Mouse (Mus musculus): ENCODE data around the gene Cog1. TPM values are rescaled to one million over a fixed set of nuclear protein-coding genes. Genes with fewer than 3 reads are reported as not detected.
A peak's percentile ranks its signal among the peaks of the same experiment; 100 is the strongest.
"Not testable (repeated sequence)": the region's sequence is repeated elsewhere in the genome, so short reads cannot be mapped to it uniquely, and the experiment has no call there.

The Cog1 gene
- total RNA-seq, 1 experiment from 2014 or later, result 14.5 TPM

GRCm38 (mm10) chr11:113657221-113657620 is 8.3 kb downstream of the Cog1 start:
- ATAC-seq (replicated peaks in 1 of 2; ENCODE audit: insufficient read depth in 1 of 2, low FRiP score in 2 of 2, low TSS enrichment in 1 of 2, low read depth in 1 of 2, poor library complexity in 2 of 2, severe bottlenecking in 2 of 2), result no peak

- ATAC-seq (replicated peaks in 1 of 2; ENCODE audit: insufficient read depth in 1 of 2, low FRiP score in 2 of 2, low TSS enrichment in 1 of 2, low read depth in 1 of 2, poor library complexity in 2 of 2, severe bottlenecking in 2 of 2), result no peak
These were observed 9.3 kb downstream of the Cog1 start for GRCm38 (mm10) chr11:113658319-113658718.

- no peak for ATAC-seq (replicated peaks in 1 of 2; ENCODE audit: insufficient read depth in 1 of 2, low FRiP score in 2 of 2, low TSS enrichment in 1 of 2, low read depth in 1 of 2, poor library complexity in 2 of 2, severe bottlenecking in 2 of 2)
These were observed 9.8 kb downstream of the Cog1 start for GRCm38 (mm10) chr11:113658763-113659162.

- ATAC-seq (replicated peaks in 1 of 2; ENCODE audit: insufficient read depth in 1 of 2, low FRiP score in 2 of 2, low TSS enrichment in 1 of 2, low read depth in 1 of 2, poor library complexity in 2 of 2, severe bottlenecking in 2 of 2), result not testable (repeated sequence)
These were observed 11.2 kb downstream of the Cog1 start for GRCm38 (mm10) chr11:113660213-113660612.

- ATAC-seq (replicated peaks in 1 of 2; ENCODE audit: insufficient read depth in 1 of 2, low FRiP score in 2 of 2, low TSS enrichment in 1 of 2, low read depth in 1 of 2, poor library complexity in 2 of 2, severe bottlenecking in 2 of 2), result peak; percentile 75 to 78
These were observed 12.0 kb downstream of the Cog1 start for GRCm38 (mm10) chr11:113660940-113661339.

- no peak for ATAC-seq (replicated peaks in 1 of 2; ENCODE audit: insufficient read depth in 1 of 2, low FRiP score in 2 of 2, low TSS enrichment in 1 of 2, low read depth in 1 of 2, poor library complexity in 2 of 2, severe bottlenecking in 2 of 2)
These were observed 12.9 kb downstream of the Cog1 start for GRCm38 (mm10) chr11:113661835-113662351.

- no peak for ATAC-seq (replicated peaks in 1 of 2; ENCODE audit: insufficient read depth in 1 of 2, low FRiP score in 2 of 2, low TSS enrichment in 1 of 2, low read depth in 1 of 2, poor library complexity in 2 of 2, severe bottlenecking in 2 of 2)
These were observed 15.3 kb downstream of the Cog1 start for GRCm38 (mm10) chr11:113664279-113664678.

- ATAC-seq (replicated peaks in 1 of 2; ENCODE audit: insufficient read depth in 1 of 2, low FRiP score in 2 of 2, low TSS enrichment in 1 of 2, low read depth in 1 of 2, poor library complexity in 2 of 2, severe bottlenecking in 2 of 2), result no peak
These were observed 17.2 kb downstream of the Cog1 start for GRCm38 (mm10) chr11:113666205-113666604.

GRCm38 (mm10) chr11:113666648-113667047 is 17.7 kb downstream of the Cog1 start:
- ATAC-seq (replicated peaks in 1 of 2; ENCODE audit: insufficient read depth in 1 of 2, low FRiP score in 2 of 2, low TSS enrichment in 1 of 2, low read depth in 1 of 2, poor library complexity in 2 of 2, severe bottlenecking in 2 of 2), result no peak; a peak in 1 of 4 replicates

- ATAC-seq (replicated peaks in 1 of 2; ENCODE audit: insufficient read depth in 1 of 2, low FRiP score in 2 of 2, low TSS enrichment in 1 of 2, low read depth in 1 of 2, poor library complexity in 2 of 2, severe bottlenecking in 2 of 2), result no peak
These were observed 18.2 kb downstream of the Cog1 start for GRCm38 (mm10) chr11:113667122-113667521.

- ATAC-seq (replicated peaks in 1 of 2; ENCODE audit: insufficient read depth in 1 of 2, low FRiP score in 2 of 2, low TSS enrichment in 1 of 2, low read depth in 1 of 2, poor library complexity in 2 of 2, severe bottlenecking in 2 of 2), result no peak
These were observed 18.7 kb downstream of the Cog1 start for GRCm38 (mm10) chr11:113667704-113668103.

GRCm38 (mm10) chr11:113668857-113669256 is 19.9 kb downstream of the Cog1 start:
- ATAC-seq (replicated peaks in 1 of 2; ENCODE audit: insufficient read depth in 1 of 2, low FRiP score in 2 of 2, low TSS enrichment in 1 of 2, low read depth in 1 of 2, poor library complexity in 2 of 2, severe bottlenecking in 2 of 2), result no peak

- no peak for ATAC-seq (replicated peaks in 1 of 2; ENCODE audit: insufficient read depth in 1 of 2, low FRiP score in 2 of 2, low TSS enrichment in 1 of 2, low read depth in 1 of 2, poor library complexity in 2 of 2, severe bottlenecking in 2 of 2)
These were observed 20.7 kb downstream of the Cog1 start for GRCm38 (mm10) chr11:113669711-113670110.

- no peak for ATAC-seq (replicated peaks in 1 of 2; ENCODE audit: insufficient read depth in 1 of 2, low FRiP score in 2 of 2, low TSS enrichment in 1 of 2, low read depth in 1 of 2, poor library complexity in 2 of 2, severe bottlenecking in 2 of 2)
These were observed 24.6 kb downstream of the Cog1 start for GRCm38 (mm10) chr11:113673614-113674013.

- no peak for ATAC-seq (replicated peaks in 1 of 2; ENCODE audit: insufficient read depth in 1 of 2, low FRiP score in 2 of 2, low TSS enrichment in 1 of 2, low read depth in 1 of 2, poor library complexity in 2 of 2, severe bottlenecking in 2 of 2)
These were observed 25.6 kb downstream of the Cog1 start for GRCm38 (mm10) chr11:113674595-113674994.

- no peak for ATAC-seq (replicated peaks in 1 of 2; ENCODE audit: insufficient read depth in 1 of 2, low FRiP score in 2 of 2, low TSS enrichment in 1 of 2, low read depth in 1 of 2, poor library complexity in 2 of 2, severe bottlenecking in 2 of 2)
These were observed 27.9 kb downstream of the Cog1 start for GRCm38 (mm10) chr11:113676847-113677246.

- ATAC-seq (replicated peaks in 1 of 2; ENCODE audit: insufficient read depth in 1 of 2, low FRiP score in 2 of 2, low TSS enrichment in 1 of 2, low read depth in 1 of 2, poor library complexity in 2 of 2, severe bottlenecking in 2 of 2), result no peak
These were observed 28.4 kb downstream of the Cog1 start for GRCm38 (mm10) chr11:113677378-113677777.

GRCm38 (mm10) chr11:113678373-113678772 is 29.4 kb downstream of the Cog1 start:
- ATAC-seq (replicated peaks in 1 of 2; ENCODE audit: insufficient read depth in 1 of 2, low FRiP score in 2 of 2, low TSS enrichment in 1 of 2, low read depth in 1 of 2, poor library complexity in 2 of 2, severe bottlenecking in 2 of 2), result peak in 1 of 2 experiments; percentile 41; a peak in 1 of 4 replicates

- no peak for ATAC-seq (replicated peaks in 1 of 2; ENCODE audit: insufficient read depth in 1 of 2, low FRiP score in 2 of 2, low TSS enrichment in 1 of 2, low read depth in 1 of 2, poor library complexity in 2 of 2, severe bottlenecking in 2 of 2)
These were observed 32.0 kb downstream of the Cog1 start for GRCm38 (mm10) chr11:113680954-113681353.

All from hematopoietic stem cell, adult 5-6 weeks (primary cell).